Comparison of ENCODE assay signal across 29 mouse cellular contexts in genomic region chr11:71597709-71598108, GRCm38 (mm10).
"Had no signal": no experiment of that assay in that cellular context is flagged by ENCODE, and none has a peak within 500 bp of the region (broad histone marks: within the 10 kb centered on the region; RNA-seq: fewer than 3 reads in every experiment).

No protein-coding gene starts in this region.

- H3K27me3 ChIP-seq: heart, embryonic 12.5 days; hindbrain, embryonic 12.5 days; intestine, embryonic 15.5 days; kidney, embryonic 15.5 days; limb, embryonic 12.5 days; liver, embryonic 13.5 days; liver, embryonic 15.5 days had no signal

- H3K4me3 ChIP-seq: gastrocnemius, adult 2 months; heart, embryonic 10.5 days; heart, embryonic 12.5 days; hindbrain, embryonic 10.5 days; hindbrain, embryonic 12.5 days; intestine, embryonic 15.5 days; kidney, embryonic 15.5 days; left cerebral cortex, adult 2 months; limb, embryonic 10.5 days; limb, embryonic 12.5 days; liver, embryonic 13.5 days; liver, embryonic 15.5 days had no signal

- H3K9ac ChIP-seq: heart, embryonic 12.5 days; hindbrain, embryonic 12.5 days; hindbrain, embryonic 14.5 days; intestine, embryonic 15.5 days; kidney, embryonic 15.5 days; limb, embryonic 12.5 days; liver, embryonic 13.5 days; liver, embryonic 15.5 days had no signal

- H3K27ac ChIP-seq: gastrocnemius, adult 2 months; heart, embryonic 10.5 days; hindbrain, embryonic 10.5 days; hindbrain, embryonic 12.5 days; hindbrain, embryonic 14.5 days; intestine, embryonic 15.5 days; kidney, embryonic 15.5 days; kidney, postnatal 0 days; left cerebral cortex, adult 2 months; limb, embryonic 10.5 days; limb, embryonic 12.5 days; liver, embryonic 13.5 days; liver, embryonic 15.5 days had no signal

- H3K9me3 ChIP-seq: heart, embryonic 10.5 days; heart, embryonic 12.5 days; hindbrain, embryonic 10.5 days; hindbrain, embryonic 12.5 days; intestine, embryonic 15.5 days; kidney, embryonic 15.5 days; limb, embryonic 10.5 days; limb, embryonic 12.5 days; liver, embryonic 13.5 days; liver, embryonic 15.5 days had no signal

- ATAC-seq: hindbrain, embryonic 16.5 days; inflammation-experienced regulatory T-cells, adult 6 months; intestine, embryonic 15.5 days; intestine, postnatal 0 days had no signal

- H3K4me1 ChIP-seq: heart, embryonic 10.5 days; heart, embryonic 12.5 days; intestine, embryonic 15.5 days; kidney, embryonic 15.5 days; limb, embryonic 10.5 days; limb, embryonic 12.5 days; liver, embryonic 13.5 days; liver, embryonic 15.5 days had no signal

- H3K4me2 ChIP-seq: heart, embryonic 12.5 days; hindbrain, embryonic 12.5 days; hindbrain, embryonic 14.5 days; intestine, embryonic 15.5 days; kidney, embryonic 15.5 days; limb, embryonic 12.5 days; liver, embryonic 11.5 days; liver, embryonic 13.5 days; liver, embryonic 15.5 days had no signal

- DNase-seq: gastrocnemius, adult 2 months; gastrocnemius, postnatal 10 days; gastrocnemius, postnatal 25 days; heart, postnatal 10 days; heart, postnatal 4 days; kidney, adult 2 months; kidney, adult 9 months; kidney, postnatal 14 days; kidney, postnatal 36 days; layer of hippocampus, adult 9-11 months; layer of hippocampus, postnatal 36 days; liver; liver, embryonic 13.5 days had no signal

- H3K36me3 ChIP-seq: heart, embryonic 10.5 days; heart, embryonic 12.5 days; hindbrain, embryonic 10.5 days; hindbrain, embryonic 12.5 days; intestine, embryonic 15.5 days; kidney, embryonic 15.5 days; limb, embryonic 10.5 days; limb, embryonic 12.5 days; liver, embryonic 13.5 days; liver, embryonic 15.5 days had no signal
